Mouse (Mus musculus): ENCODE data around the gene Msx2.

DNA sequence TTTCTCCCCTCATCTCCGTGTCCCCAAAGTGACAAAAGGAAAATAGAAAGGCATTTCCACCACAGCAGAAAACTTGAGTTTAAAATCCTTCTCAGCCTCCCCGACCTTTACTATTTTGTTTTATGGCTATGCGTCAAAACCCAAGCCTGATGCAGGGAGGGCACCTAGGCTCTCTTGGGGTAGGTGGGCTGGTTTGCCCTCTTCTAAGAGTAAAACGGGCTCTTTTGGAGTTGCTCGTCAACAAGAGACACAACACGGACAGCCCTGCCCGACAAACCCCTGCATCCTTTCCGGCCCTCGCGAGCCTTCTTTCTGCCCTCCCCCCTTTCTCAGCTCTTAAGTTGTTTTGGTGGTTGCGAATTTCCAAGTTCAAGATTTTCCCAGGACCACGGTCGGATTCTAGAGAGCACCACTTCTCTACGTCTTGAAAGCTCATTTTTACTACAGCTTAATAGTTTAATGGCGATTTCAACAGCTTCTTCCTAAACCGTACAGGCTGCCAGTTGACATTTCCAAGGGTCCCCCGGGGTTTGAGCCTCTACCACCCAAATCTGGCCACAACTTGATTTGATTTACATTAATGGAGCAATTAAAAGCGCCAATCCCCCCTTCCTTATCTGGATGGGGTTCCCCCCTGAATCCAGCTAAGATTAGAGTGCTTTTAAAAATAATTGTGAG is 6.5 kb downstream of the Msx2 start:
- TF ChIP-seq POLR2A (IDR thresholded peaks at IDR 0.05; ENCODE audit: low read depth, low read length) (no peak), CTCF (IDR thresholded peaks at IDR 0.05; ENCODE audit: extremely low read depth, insufficient read depth, insufficient read length, insufficient replicate concordance) (no peak)
